Mouse (Mus musculus) fibroblast of lung, adult 2 months (primary cell): ENCODE measurements around the gene Olfr1197.

ENCODE experiments used
- DNase-seq: peaks from one replicate; pipeline ENCODE4 v3.0.0-alpha.2; 2011; ENCODE audit warnings: low read depth

Olfr1197 gene

GRCm38 (mm10) chr2:88732266-88732665 lies at the start of gene Olfr1197:
Gene Olfr1197, minus strand, starts transcription at chr2:88732366.
- no peak for DNase-seq

DNA sequence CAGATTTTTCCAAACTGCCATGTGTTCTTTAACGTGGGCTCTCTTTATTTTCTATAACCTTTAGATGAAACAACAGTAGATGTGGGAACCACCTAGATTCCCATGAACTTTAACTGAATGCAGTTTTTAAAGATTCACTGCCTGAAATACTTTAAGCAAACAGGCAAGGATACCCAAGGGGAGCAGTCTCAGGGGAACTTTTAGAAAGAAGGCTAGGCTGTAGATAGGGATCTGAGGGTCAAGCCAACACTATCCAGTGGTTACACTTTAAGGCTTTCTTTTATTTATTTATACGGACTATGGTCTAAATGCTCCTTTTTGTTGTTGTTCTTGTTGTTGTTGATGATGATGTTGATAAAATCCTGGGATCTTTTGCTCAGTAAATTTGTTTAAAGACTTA lies 38.2 kb upstream of the Olfr1197 start, which contains the start of gene Olfr1200:
TSS of gene Olfr1200 (minus strand) at position 101 of the 400 bp plus-strand sequence.
- DNase-seq, result no peak

DNA sequence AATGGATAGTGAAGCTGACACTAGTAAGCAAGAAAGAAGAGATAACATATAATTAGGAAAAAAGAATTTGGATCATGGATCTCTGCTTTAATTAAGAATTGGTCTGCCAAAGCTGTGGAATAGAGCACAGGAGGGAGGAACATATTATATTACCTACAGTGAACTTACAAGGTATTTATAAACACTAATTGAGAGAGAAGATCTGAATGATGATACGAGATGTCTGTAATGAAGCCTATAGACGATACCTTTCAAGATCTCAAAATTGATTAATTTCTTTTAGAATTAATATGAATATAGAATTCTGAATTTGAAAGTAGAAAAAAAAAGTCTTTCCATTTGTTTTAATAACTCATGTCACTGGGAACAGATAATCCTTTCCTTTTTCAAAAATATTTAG lies 28.2 kb upstream of the Olfr1197 start, which contains the start of gene Olfr1199:
TSS of gene Olfr1199 (minus strand) at position 101 of the 400 bp plus-strand sequence.
- no peak for DNase-seq

DNA sequence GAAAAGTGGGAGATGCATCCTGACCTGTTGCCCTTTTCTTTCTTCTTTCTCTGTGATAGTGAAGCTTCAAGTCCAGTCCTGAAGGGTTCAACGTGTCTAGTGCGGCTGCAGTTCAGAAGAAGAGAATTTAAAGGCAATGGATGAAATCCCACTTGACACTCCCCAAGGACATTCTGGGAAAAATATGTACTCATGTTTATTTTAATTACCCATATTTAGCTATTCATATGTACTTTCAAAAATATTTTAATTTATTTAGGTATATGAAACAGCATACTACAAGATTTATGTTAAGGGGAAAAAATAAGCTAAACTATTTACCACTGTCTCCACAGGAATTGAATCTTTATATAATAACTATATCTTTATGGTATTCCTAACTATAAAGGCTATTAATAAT lies 19.1 kb upstream of the Olfr1197 start, which contains the start of gene Olfr1198:
TSS of gene Olfr1198 (minus strand) at position 101 of the 400 bp plus-strand sequence.
- DNase-seq, result no peak

- DNase-seq, result no peak
These were observed 11.2 kb upstream of the Olfr1197 start for GRCm38 (mm10) chr2:88743379-88743778.

DNA sequence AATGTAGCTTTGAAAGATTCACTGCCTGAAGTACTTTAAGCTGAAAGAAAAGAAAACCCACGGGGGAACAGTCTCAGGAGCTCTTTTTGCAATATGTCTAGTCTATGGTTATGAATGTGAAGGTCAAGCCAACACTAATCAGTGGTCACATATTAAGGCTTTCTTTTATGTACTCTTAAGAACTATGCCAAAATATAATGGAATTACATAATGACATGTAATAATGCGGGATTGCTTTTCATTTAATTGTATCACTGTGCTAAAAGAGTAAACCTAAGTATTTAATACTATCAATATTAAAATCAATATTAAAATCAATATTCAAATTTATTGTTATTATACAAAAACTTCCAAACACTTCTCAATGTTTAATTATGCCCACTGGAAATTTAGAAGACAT lies 27.7 kb downstream of the Olfr1197 start, which contains the start of gene Olfr1196:
TSS of gene Olfr1196 (minus strand) at position 101 of the 400 bp plus-strand sequence.
- no peak for DNase-seq

DNA sequence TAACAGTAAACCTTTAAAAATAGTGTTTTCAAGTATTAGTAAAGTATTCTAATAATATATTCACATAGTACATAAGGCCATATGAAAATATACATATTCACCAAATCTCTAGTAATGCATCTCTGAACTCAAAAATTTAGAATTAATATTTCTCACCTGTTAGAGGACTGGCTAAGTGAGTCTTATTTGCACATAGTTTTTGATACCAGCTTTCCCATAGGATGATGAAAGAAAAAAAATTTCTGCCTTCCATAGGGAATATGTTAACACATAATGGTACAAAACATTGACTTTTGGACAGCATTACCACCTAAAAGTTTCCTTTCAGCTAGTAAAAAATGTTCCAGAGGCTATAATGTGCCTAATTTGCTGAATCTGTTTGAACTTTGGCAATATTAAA lies 43.1 kb downstream of the Olfr1197 start, which contains the start of gene Olfr1195:
TSS of gene Olfr1195 (minus strand) at position 101 of the 400 bp plus-strand sequence.
- no peak for DNase-seq
